In genomic region chr1:57265012-57265760, GRCm38 (mm10) we compare ENCODE assay signal across 15 mouse cellular contexts.
DNase-seq lines count a peak whose midpoint lies in the region; ATAC-seq and TF ChIP-seq lines count a peak whose summit lies in the region.
"Had no signal": no experiment of that assay in that cellular context is flagged by ENCODE, and none has a peak within 500 bp of the region (broad histone marks: within the 10 kb centered on the region; RNA-seq: fewer than 3 reads in every experiment).

No protein-coding gene starts in this region.

- H3K27ac ChIP-seq in limb, embryonic 14.5 days (replicated peaks; ENCODE audit: low read depth, low read length) = no peak overlapping the region
- H3K27ac ChIP-seq: heart, embryonic 13.5 days; liver, embryonic 13.5 days had no signal

- WGBS in limb, embryonic 14.5 days = 18% methylated on average over 12 of the region's 12 CpGs

- H3K9ac ChIP-seq in limb, embryonic 14.5 days (ENCODE audit: low read depth, low read length, severe bottlenecking) = no peak overlapping the region
- H3K9ac ChIP-seq: heart, embryonic 13.5 days; liver, embryonic 13.5 days had no signal

- no peak for DNase-seq in frontal cortex, postnatal 14 days (ENCODE audit: low spot score in 2 of 2)
- DNase-seq in layer of hippocampus, adult 8-10 months (ENCODE audit: low spot score in 2 of 2) = peak; percentile 4 to 8
- no peak for DNase-seq in layer of hippocampus, postnatal 10 days (ENCODE audit: low spot score in 2 of 2)
- peak; percentile 13 for DNase-seq in right cerebral cortex, adult 18-20 months
- DNase-seq in right cerebral cortex, postnatal 36 days (ENCODE audit: low spot score in 2 of 2) = no peak
- DNase-seq in limb, embryonic 14.5 days (ENCODE audit: low spot score) = no peak
- DNase-seq in cerebellum, postnatal 10 days = no peak
- DNase-seq: B cell, adult 2 months; cerebellum, adult 18-20 months; liver, embryonic 13.5 days; thymus, postnatal 14 days had no signal

- no peaks in the 10 kb centered on the region for H3K36me3 ChIP-seq in limb, embryonic 14.5 days (ENCODE audit: control insufficient read depth, insufficient read depth, low read length)
- H3K36me3 ChIP-seq: heart, embryonic 13.5 days; liver, embryonic 13.5 days had no signal

- H3K4me3 ChIP-seq in limb, embryonic 14.5 days (replicated peaks; ENCODE audit: low read length) = no peak overlapping the region
- H3K4me3 ChIP-seq: heart, embryonic 13.5 days; liver, embryonic 13.5 days; myocyte had no signal

- peaks cover 5% of the 10 kb centered on the region for H3K4me1 ChIP-seq in limb, embryonic 14.5 days (ENCODE audit: control insufficient read depth, insufficient read depth, low read length)

- ATAC-seq in frontal cortex, adult (ENCODE audit: low TSS enrichment) = peak; percentile 60
- ATAC-seq in limb, embryonic 14.5 days (ENCODE audit: low FRiP score, low read depth) = no peak
- ATAC-seq: Patski had no signal

- H3K4me2 ChIP-seq in limb, embryonic 14.5 days (replicated peaks; ENCODE audit: low read depth, low read length, severe bottlenecking) = 0 out of 2 replicates have a peak overlapping the region, but pooled peaks have one; percentile 18
- H3K4me2 ChIP-seq: heart, embryonic 13.5 days; liver, embryonic 13.5 days had no signal

- TF ChIP-seq POLR2A in limb, embryonic 14.5 days (IDR thresholded peaks at IDR 0.05; ENCODE audit: borderline replicate concordance, extremely low read depth, insufficient read depth, insufficient read length) = no peak

- H3K27me3 ChIP-seq in limb, embryonic 14.5 days (ENCODE audit: control insufficient read depth, insufficient read depth, low read length) = peaks cover 4% of the 10 kb centered on the region; the same call in 1 of the 2 replicates
- H3K27me3 ChIP-seq: liver, embryonic 13.5 days had no signal

- no peaks in the 10 kb centered on the region for H3K9me3 ChIP-seq in limb, embryonic 14.5 days (ENCODE audit: control insufficient read depth, low read length)
- H3K9me3 ChIP-seq: heart, embryonic 13.5 days; liver, embryonic 13.5 days had no signal

Comparison
In these comparisons a context has a peak if more than half of its experiments do, and no peak if none do; other contexts are left out.
1. DNase-seq: peak in layer of hippocampus, adult 8-10 months (2 of 2) and right cerebral cortex, adult 18-20 months (single experiment); none in frontal cortex, postnatal 14 days (0 of 2), layer of hippocampus, postnatal 10 days (0 of 2), right cerebral cortex, postnatal 36 days (0 of 2), limb, embryonic 14.5 days (single experiment) and cerebellum, postnatal 10 days (0 of 2).